Comparison of ENCODE assay signal across 20 mouse cellular contexts in genomic region chr16:90360327-90360726, GRCm38 (mm10). TPM values are rescaled to one million over a fixed set of nuclear protein-coding genes. Genes with fewer than 3 reads are reported as not detected.
DNase-seq lines count a peak whose midpoint lies in the region; ATAC-seq and TF ChIP-seq lines count a peak whose summit lies in the region.
"Had no signal": no experiment of that assay in that cellular context is flagged by ENCODE, and none has a peak within 500 bp of the region (broad histone marks: within the 10 kb centered on the region; RNA-seq: fewer than 3 reads in every experiment).

No protein-coding gene starts in this region.

- H3K4me1 ChIP-seq in heart, embryonic 10.5 days: peaks cover 57% of the 10 kb centered on the region
- H3K4me1 ChIP-seq in limb, embryonic 12.5 days (replicated peaks): peaks cover 38% of the 10 kb centered on the region
- peaks cover 60% of the 10 kb centered on the region for H3K4me1 ChIP-seq in limb, embryonic 10.5 days
- H3K4me1 ChIP-seq in embryonic facial prominence, embryonic 14.5 days (ENCODE audit: control insufficient read depth, insufficient read depth, low read length): peaks cover 28% of the 10 kb centered on the region
- H3K4me1 ChIP-seq in limb, embryonic 14.5 days (ENCODE audit: control insufficient read depth, insufficient read depth, low read length): peaks cover 31% of the 10 kb centered on the region
- H3K4me1 ChIP-seq: neural tube, embryonic 12.5 days had no signal

- H3K4me2 ChIP-seq in limb, embryonic 12.5 days: peak overlapping the region; percentile 10; the same call in 1 of the 2 replicates
- H3K4me2 ChIP-seq in embryonic facial prominence, embryonic 14.5 days (ENCODE audit: low read depth, low read length): no peak overlapping the region
- no peak overlapping the region for H3K4me2 ChIP-seq in limb, embryonic 14.5 days (replicated peaks; ENCODE audit: low read depth, low read length, severe bottlenecking)
- H3K4me2 ChIP-seq: embryonic facial prominence, embryonic 12.5 days; midbrain, embryonic 11.5 days; neural tube, embryonic 12.5 days had no signal

- no peaks in the 10 kb centered on the region for H3K27me3 ChIP-seq in heart, embryonic 10.5 days (ENCODE audit: insufficient read depth, poor library complexity, severe bottlenecking)
- peaks cover 3% of the 10 kb centered on the region; the same call in 1 of the 2 replicates for H3K27me3 ChIP-seq in limb, embryonic 12.5 days
- no peaks in the 10 kb centered on the region for H3K27me3 ChIP-seq in limb, embryonic 10.5 days (ENCODE audit: low read depth, poor library complexity, severe bottlenecking)
- no peaks in the 10 kb centered on the region for H3K27me3 ChIP-seq in embryonic facial prominence, embryonic 14.5 days (replicated peaks; ENCODE audit: control insufficient read depth, insufficient read depth, low read length)
- no peaks in the 10 kb centered on the region for H3K27me3 ChIP-seq in limb, embryonic 14.5 days (ENCODE audit: control insufficient read depth, insufficient read depth, low read length)
- H3K27me3 ChIP-seq: embryonic facial prominence, embryonic 12.5 days; neural tube, embryonic 12.5 days had no signal

- intact Hi-C loops in heart, postnatal 36 days (cut with DNase I): no loop called here

- H3K36me3 ChIP-seq in heart, embryonic 10.5 days: no peaks in the 10 kb centered on the region
- H3K36me3 ChIP-seq in limb, embryonic 12.5 days: no peaks in the 10 kb centered on the region
- no peaks in the 10 kb centered on the region for H3K36me3 ChIP-seq in limb, embryonic 10.5 days
- H3K36me3 ChIP-seq in embryonic facial prominence, embryonic 14.5 days (ENCODE audit: control insufficient read depth, insufficient read depth, low read length): no peaks in the 10 kb centered on the region
- no peaks in the 10 kb centered on the region for H3K36me3 ChIP-seq in limb, embryonic 14.5 days (ENCODE audit: control insufficient read depth, insufficient read depth, low read length)
- H3K36me3 ChIP-seq: embryonic facial prominence, embryonic 12.5 days; forebrain, embryonic 10.5 days; neural tube, embryonic 12.5 days had no signal

- DNase-seq in heart, embryonic 10.5 days (ENCODE audit: low spot score): no peak
- no peak for DNase-seq in heart, postnatal 36 days
- no peak for DNase-seq in limb, embryonic 10.5 days (ENCODE audit: low spot score)
- peak; percentile 83 for DNase-seq in embryonic facial prominence, embryonic 14.5 days (ENCODE audit: low spot score)
- peak; percentile 86 for DNase-seq in limb, embryonic 14.5 days (ENCODE audit: low spot score)
- DNase-seq: adrenal gland, adult 8-10 months; cerebellum, adult 9-11 months; gastrocnemius, postnatal 36 days; kidney, adult 11 months; liver, postnatal 0 days; spleen, adult 18-20 months; thymus, postnatal 25 days had no signal

- ATAC-seq in limb, embryonic 12.5 days (ENCODE audit: insufficient number of reproducible peaks, insufficient read depth, low FRiP score, low TSS enrichment, low read depth): no peak
- ATAC-seq in embryonic facial prominence, embryonic 14.5 days (ENCODE audit: low read depth): peak; percentile 76
- peak; percentile 53; the same call in 1 of the 2 replicates for ATAC-seq in limb, embryonic 14.5 days (ENCODE audit: low FRiP score, low read depth)
- no peak for ATAC-seq in erythroblast, adult 5-6 weeks (replicated peaks; ENCODE audit: low FRiP score, poor library complexity, severe bottlenecking)
- ATAC-seq: liver, postnatal 0 days; Patski had no signal

- no peaks in the 10 kb centered on the region for H3K9me3 ChIP-seq in heart, embryonic 10.5 days
- no peaks in the 10 kb centered on the region for H3K9me3 ChIP-seq in limb, embryonic 12.5 days
- no peaks in the 10 kb centered on the region for H3K9me3 ChIP-seq in limb, embryonic 10.5 days (replicated peaks)
- no peaks in the 10 kb centered on the region for H3K9me3 ChIP-seq in embryonic facial prominence, embryonic 14.5 days (ENCODE audit: control insufficient read depth, low read length)
- H3K9me3 ChIP-seq in limb, embryonic 14.5 days (ENCODE audit: control insufficient read depth, low read length): no peaks in the 10 kb centered on the region
- H3K9me3 ChIP-seq: embryonic facial prominence, embryonic 12.5 days; forebrain, embryonic 10.5 days; neural tube, embryonic 12.5 days had no signal

- no peak overlapping the region for H3K9ac ChIP-seq in limb, embryonic 12.5 days (replicated peaks)
- H3K9ac ChIP-seq in embryonic facial prominence, embryonic 14.5 days (ENCODE audit: low read depth, low read length): no peak overlapping the region
- no peak overlapping the region for H3K9ac ChIP-seq in limb, embryonic 14.5 days (ENCODE audit: low read depth, low read length, severe bottlenecking)
- H3K9ac ChIP-seq: embryonic facial prominence, embryonic 12.5 days; liver, postnatal 0 days; neural tube, embryonic 12.5 days had no signal

- peak overlapping the region; percentile 89; the same call in 1 of the 2 replicates for H3K27ac ChIP-seq in heart, embryonic 10.5 days
- no peak overlapping the region for H3K27ac ChIP-seq in limb, embryonic 12.5 days
- H3K27ac ChIP-seq in limb, embryonic 10.5 days: no peak overlapping the region; the same call in 1 of the 2 replicates
- peak overlapping the region; percentile 2; the same call in 1 of the 2 replicates for H3K27ac ChIP-seq in embryonic facial prominence, embryonic 14.5 days (replicated peaks; ENCODE audit: low read depth, low read length)
- H3K27ac ChIP-seq in limb, embryonic 14.5 days (replicated peaks; ENCODE audit: low read depth, low read length): no peak overlapping the region
- H3K27ac ChIP-seq: forebrain, embryonic 10.5 days; kidney, postnatal 0 days; neural tube, embryonic 12.5 days had no signal

- no peak overlapping the region for H3K4me3 ChIP-seq in heart, embryonic 10.5 days
- no peak overlapping the region for H3K4me3 ChIP-seq in limb, embryonic 12.5 days (replicated peaks)
- H3K4me3 ChIP-seq in limb, embryonic 10.5 days: no peak overlapping the region
- no peak overlapping the region for H3K4me3 ChIP-seq in embryonic facial prominence, embryonic 14.5 days (ENCODE audit: low read depth, low read length)
- no peak overlapping the region for H3K4me3 ChIP-seq in limb, embryonic 14.5 days (replicated peaks; ENCODE audit: low read length)
- H3K4me3 ChIP-seq: embryonic facial prominence, embryonic 12.5 days; forebrain, embryonic 10.5 days; neural tube, embryonic 12.5 days had no signal

- WGBS in heart, embryonic 10.5 days: 52% methylated on average over 7 of the region's 7 CpGs
- WGBS in limb, embryonic 12.5 days: 53% methylated on average over 7 of the region's 7 CpGs
- 66% methylated on average over 7 of the region's 7 CpGs for WGBS in limb, embryonic 10.5 days
- 34% methylated on average over 7 of the region's 7 CpGs for WGBS in embryonic facial prominence, embryonic 14.5 days
- 32% methylated on average over 7 of the region's 7 CpGs for WGBS in limb, embryonic 14.5 days

- TF ChIP-seq POLR2A in limb, embryonic 14.5 days (IDR thresholded peaks at IDR 0.05; ENCODE audit: borderline replicate concordance, extremely low read depth, insufficient read depth, insufficient read length): no peak

RNA-seq across cellular contexts. Expression of gene Hunk, which starts 25.5 kb away (rescaled TPM):
- polyA plus RNA-seq in heart, embryonic 10.5 days (2016; fragmentation: Nextera tagmentation; extraction: Ambion mirVana): 20.0 and 22.8 TPM in 2 replicates
- total RNA-seq in heart, postnatal 36 days (2021): under 1 TPM; 0.57 to 0.67 TPM
- polyA plus RNA-seq in limb, embryonic 12.5 days (2016; fragmentation: Nextera tagmentation; extraction: Ambion mirVana): 22.2 and 25.8 TPM in 2 replicates
- 17.5 and 23.0 TPM in 2 replicates for polyA plus RNA-seq in limb, embryonic 10.5 days (2016; fragmentation: Nextera tagmentation; extraction: Ambion mirVana)
- polyA plus RNA-seq in embryonic facial prominence, embryonic 14.5 days (2014; fragmentation: Nextera tagmentation; extraction: Ambion mirVana): 9.7 and 12.4 TPM in 2 replicates
- 19.9 and 21.8 TPM in 2 replicates for polyA plus RNA-seq in limb, embryonic 14.5 days (2012; rRNA removed)
- 14.1 and 18.7 TPM in 2 replicates for polyA plus RNA-seq in limb, embryonic 14.5 days (2014; fragmentation: Nextera tagmentation; extraction: Ambion mirVana)
- not detected in 2 replicates for total RNA-seq in erythroblast, adult 5-6 weeks (2015; ENCODE audit: low replicate concordance)
- 0.60 TPM in 1 of 2 replicates, not detected in the other for total RNA-seq in erythroblast, adult 5-6 weeks (2017; ENCODE audit: low replicate concordance)

Comparison
In these comparisons a context has a peak if more than half of its experiments do, and no peak if none do; other contexts are left out.
1. DNase-seq: peak in embryonic facial prominence, embryonic 14.5 days (single experiment) and limb, embryonic 14.5 days (single experiment); none in heart, embryonic 10.5 days (single experiment), heart, postnatal 36 days (0 of 2) and limb, embryonic 10.5 days (single experiment).
2. ATAC-seq: peak in embryonic facial prominence, embryonic 14.5 days (single experiment) and limb, embryonic 14.5 days (single experiment); none in limb, embryonic 12.5 days (single experiment) and erythroblast, adult 5-6 weeks (single experiment).
3. H3K27ac ChIP-seq: peak in heart, embryonic 10.5 days (single experiment) and embryonic facial prominence, embryonic 14.5 days (single experiment); none in limb, embryonic 12.5 days (single experiment), limb, embryonic 10.5 days (single experiment) and limb, embryonic 14.5 days (single experiment).